Mouse (Mus musculus): Measurements from ENCODE around the gene Hoxa7. TPM values are rescaled to one million over a fixed set of nuclear protein-coding genes. Genes with fewer than 3 reads are reported as not detected.

Hoxa7 gene
- polyA plus RNA-seq, 1 experiment from 2014 or later, result 90.8 TPM

GRCm38 (mm10) chr6:52248638-52249414 lies 27.2 kb upstream of the Hoxa7 start:
- Histone ChIP-seq H3K27ac (ENCODE audit: low read depth, low read length) (peak overlapping the region; percentile 64; the same call in 1 of the 2 replicates), H3K9me3 (ENCODE audit: control insufficient read depth, low read length) (no peaks in the 10 kb centered on the region), H3K9ac (replicated peaks; ENCODE audit: low read depth, low read length) (no peak overlapping the region), H3K36me3 (ENCODE audit: control insufficient read depth, insufficient read depth, low read length) (no peaks in the 10 kb centered on the region), H3K4me2 (ENCODE audit: low read depth, low read length) (peak overlapping the region; percentile 36), H3K4me3 (ENCODE audit: low read depth, low read length) (peak overlapping the region; percentile 22; the same call in 1 of the 2 replicates), H3K4me1 (ENCODE audit: control insufficient read depth, insufficient read depth, low read length) (no peaks in the 10 kb centered on the region), H3K27me3 (ENCODE audit: control insufficient read depth, insufficient read depth, low read length) (peaks cover 31% of the 10 kb centered on the region)
- WGBS, result 3% methylated on average over 27 of the region's 27 CpGs
- peak; percentile 5; the same call in 1 of the 2 replicates for ATAC-seq (ENCODE audit: low read depth)

- peaks cover 35% of the 10 kb centered on the region for H3K27me3 ChIP-seq (ENCODE audit: control insufficient read depth, insufficient read depth, low read length)
- H3K9me3 ChIP-seq (ENCODE audit: control insufficient read depth, low read length), result no peaks in the 10 kb centered on the region
- H3K27ac ChIP-seq (ENCODE audit: low read depth, low read length), result peak overlapping the region; percentile 64; the same call in 1 of the 2 replicates
- no peaks in the 10 kb centered on the region for H3K4me1 ChIP-seq (ENCODE audit: control insufficient read depth, insufficient read depth, low read length)
- H3K4me3 ChIP-seq (ENCODE audit: low read depth, low read length), result peak overlapping the region; percentile 22; the same call in 1 of the 2 replicates
- peak; percentile 12; the same call in 1 of the 2 replicates for ATAC-seq (ENCODE audit: low read depth)
- no peak overlapping the region for H3K9ac ChIP-seq (replicated peaks; ENCODE audit: low read depth, low read length)
- no peaks in the 10 kb centered on the region for H3K36me3 ChIP-seq (ENCODE audit: control insufficient read depth, insufficient read depth, low read length)
- WGBS, result 2% methylated on average over 23 of the region's 23 CpGs
- peak overlapping the region; percentile 36; the same call in 1 of the 2 replicates for H3K4me2 ChIP-seq (ENCODE audit: low read depth, low read length)
These were observed 26.3 kb upstream of the Hoxa7 start for GRCm38 (mm10) chr6:52247766-52248637.

GRCm38 (mm10) chr6:52246916-52247315 lies 25.3 kb upstream of the Hoxa7 start:
- Histone ChIP-seq H3K4me3 (ENCODE audit: low read depth, low read length) (peak overlapping the region; percentile 30), H3K4me1 (ENCODE audit: control insufficient read depth, insufficient read depth, low read length) (no peaks in the 10 kb centered on the region), H3K27ac (ENCODE audit: low read depth, low read length) (no peak overlapping the region), H3K9ac (replicated peaks; ENCODE audit: low read depth, low read length) (peak overlapping the region; percentile 48), H3K4me2 (ENCODE audit: low read depth, low read length) (peak overlapping the region; percentile 40), H3K36me3 (ENCODE audit: control insufficient read depth, insufficient read depth, low read length) (no peaks in the 10 kb centered on the region), H3K27me3 (ENCODE audit: control insufficient read depth, insufficient read depth, low read length) (peaks cover 39% of the 10 kb centered on the region), H3K9me3 (ENCODE audit: control insufficient read depth, low read length) (no peaks in the 10 kb centered on the region)
- WGBS, result 3% methylated on average over 3 of the region's 3 CpGs
- ATAC-seq (ENCODE audit: low read depth), result no peak

- Histone ChIP-seq H3K27me3 (ENCODE audit: control insufficient read depth, insufficient read depth, low read length) (peaks cover 38% of the 10 kb centered on the region), H3K4me2 (ENCODE audit: low read depth, low read length) (peak overlapping the region; percentile 40), H3K36me3 (ENCODE audit: control insufficient read depth, insufficient read depth, low read length) (no peaks in the 10 kb centered on the region), H3K9ac (replicated peaks; ENCODE audit: low read depth, low read length) (peak overlapping the region; percentile 48), H3K4me1 (ENCODE audit: control insufficient read depth, insufficient read depth, low read length) (no peaks in the 10 kb centered on the region), H3K4me3 (ENCODE audit: low read depth, low read length) (peak overlapping the region; percentile 30), H3K9me3 (ENCODE audit: control insufficient read depth, low read length) (no peaks in the 10 kb centered on the region), H3K27ac (ENCODE audit: low read depth, low read length) (peak overlapping the region; percentile 60; the same call in 1 of the 2 replicates)
- ATAC-seq (ENCODE audit: low read depth), result no peak
- 2% methylated on average over 26 of the region's 26 CpGs for WGBS
These were observed 24.7 kb upstream of the Hoxa7 start for GRCm38 (mm10) chr6:52246403-52246803.

- Histone ChIP-seq H3K4me2 (ENCODE audit: low read depth, low read length) (peak within 1 kb of the TSS; percentile 40), H3K4me1 (ENCODE audit: control insufficient read depth, insufficient read depth, low read length) (no peaks in the 10 kb centered on the region; the same call in 1 of the 2 replicates), H3K36me3 (ENCODE audit: control insufficient read depth, insufficient read depth, low read length) (no peaks in the 10 kb centered on the region), H3K4me3 (ENCODE audit: low read depth, low read length) (peak within 1 kb of the TSS; percentile 30), H3K27me3 (ENCODE audit: control insufficient read depth, insufficient read depth, low read length) (peaks cover 35% of the 10 kb centered on the region), H3K9me3 (ENCODE audit: control insufficient read depth, low read length) (no peaks in the 10 kb centered on the region), H3K27ac (ENCODE audit: low read depth, low read length) (peak within 1 kb of the TSS; percentile 70), H3K9ac (replicated peaks; ENCODE audit: low read depth, low read length) (peak within 1 kb of the TSS; percentile 50)
- under 1% methylated on average over 20 of the region's 20 CpGs for WGBS
- ATAC-seq (ENCODE audit: low read depth), result peak; percentile 7; the same call in 1 of the 2 replicates
These were observed 24.1 kb upstream of the Hoxa7 start, which contains the start of gene Hoxa11 for GRCm38 (mm10) chr6:52245757-52246142. Hoxa11 (minus strand) TSS chr6:52245810.

- Histone ChIP-seq H3K9me3 (ENCODE audit: control insufficient read depth, low read length) (no peaks in the 10 kb centered on the region), H3K36me3 (ENCODE audit: control insufficient read depth, insufficient read depth, low read length) (no peaks in the 10 kb centered on the region), H3K4me3 (ENCODE audit: low read depth, low read length) (peak overlapping the region; percentile 30), H3K27ac (ENCODE audit: low read depth, low read length) (peak overlapping the region; percentile 70), H3K9ac (replicated peaks; ENCODE audit: low read depth, low read length) (peak overlapping the region; percentile 50), H3K4me1 (ENCODE audit: control insufficient read depth, insufficient read depth, low read length) (no peaks in the 10 kb centered on the region; the same call in 1 of the 2 replicates), H3K27me3 (ENCODE audit: control insufficient read depth, insufficient read depth, low read length) (peaks cover 32% of the 10 kb centered on the region), H3K4me2 (ENCODE audit: low read depth, low read length) (peak overlapping the region; percentile 40)
- WGBS, result under 1% methylated on average over 71 of the region's 71 CpGs
- ATAC-seq (ENCODE audit: low read depth), result no peak
These were observed 23.5 kb upstream of the Hoxa7 start for GRCm38 (mm10) chr6:52245040-52245756.

- Histone ChIP-seq H3K9ac (replicated peaks; ENCODE audit: low read depth, low read length) (peak overlapping the region; percentile 50), H3K4me1 (ENCODE audit: control insufficient read depth, insufficient read depth, low read length) (no peaks in the 10 kb centered on the region; the same call in 1 of the 2 replicates), H3K9me3 (ENCODE audit: control insufficient read depth, low read length) (no peaks in the 10 kb centered on the region), H3K27ac (ENCODE audit: low read depth, low read length) (peak overlapping the region; percentile 70; the same call in 1 of the 2 replicates), H3K4me2 (ENCODE audit: low read depth, low read length) (peak overlapping the region; percentile 40), H3K4me3 (ENCODE audit: low read depth, low read length) (peak overlapping the region; percentile 30), H3K36me3 (ENCODE audit: control insufficient read depth, insufficient read depth, low read length) (no peaks in the 10 kb centered on the region), H3K27me3 (ENCODE audit: control insufficient read depth, insufficient read depth, low read length) (peaks cover 29% of the 10 kb centered on the region)
- WGBS, result 1% methylated on average over 23 of the region's 23 CpGs
- no peak for ATAC-seq (ENCODE audit: low read depth)
These were observed 22.9 kb upstream of the Hoxa7 start for GRCm38 (mm10) chr6:52244471-52245039.

- Histone ChIP-seq H3K4me3 (ENCODE audit: low read depth, low read length) (peak overlapping the region; percentile 30), H3K9me3 (ENCODE audit: control insufficient read depth, low read length) (no peaks in the 10 kb centered on the region), H3K27me3 (ENCODE audit: control insufficient read depth, insufficient read depth, low read length) (peaks cover 29% of the 10 kb centered on the region), H3K4me1 (ENCODE audit: control insufficient read depth, insufficient read depth, low read length) (no peaks in the 10 kb centered on the region; the same call in 1 of the 2 replicates), H3K9ac (replicated peaks; ENCODE audit: low read depth, low read length) (peak overlapping the region; percentile 37; the same call in 1 of the 2 replicates), H3K36me3 (ENCODE audit: control insufficient read depth, insufficient read depth, low read length) (no peaks in the 10 kb centered on the region), H3K27ac (ENCODE audit: low read depth, low read length) (no peak overlapping the region), H3K4me2 (ENCODE audit: low read depth, low read length) (peak overlapping the region; percentile 40)
- no peak for ATAC-seq (ENCODE audit: low read depth)
- 4% methylated on average over 12 of the region's 12 CpGs for WGBS
These were observed 22.0 kb upstream of the Hoxa7 start for GRCm38 (mm10) chr6:52243681-52244121.
